Mouse (Mus musculus) erythroblast, embryonic 14.5 days (primary cell): Measurements from ENCODE around the gene Mcat.

ENCODE experiments used
- GATA1 ChIP-seq: IDR thresholded peaks from 2 replicates; pipeline ENCODE4 v1.6.1; 2012; ENCODE audit warnings: low read length, inconsistent platforms, mixed read lengths
- TAL1 ChIP-seq: IDR thresholded peaks from 3 replicates; pipeline ENCODE4 v1.6.1; 2012; ENCODE audit warnings: low read length, inconsistent platforms, mixed read lengths

- TF ChIP-seq GATA1 (no peak), TAL1 (no peak)
These were observed 28.4 kb downstream of the Mcat start for GRCm38 (mm10) chr15:83534960-83535889.
